Mouse (Mus musculus) heart, adult 9 months (tissue): Measurements from ENCODE around the gene Cep170.
A peak's percentile ranks its signal among the peaks of the same experiment; 100 is the strongest.

Experiments
- DNase-seq, 2 experiments: peaks; one replicate each; pipeline ENCODE4 v3.0.0; 2022; ENCODE audit warnings: low spot score in 2 of 2

Gene Cep170

DNA sequence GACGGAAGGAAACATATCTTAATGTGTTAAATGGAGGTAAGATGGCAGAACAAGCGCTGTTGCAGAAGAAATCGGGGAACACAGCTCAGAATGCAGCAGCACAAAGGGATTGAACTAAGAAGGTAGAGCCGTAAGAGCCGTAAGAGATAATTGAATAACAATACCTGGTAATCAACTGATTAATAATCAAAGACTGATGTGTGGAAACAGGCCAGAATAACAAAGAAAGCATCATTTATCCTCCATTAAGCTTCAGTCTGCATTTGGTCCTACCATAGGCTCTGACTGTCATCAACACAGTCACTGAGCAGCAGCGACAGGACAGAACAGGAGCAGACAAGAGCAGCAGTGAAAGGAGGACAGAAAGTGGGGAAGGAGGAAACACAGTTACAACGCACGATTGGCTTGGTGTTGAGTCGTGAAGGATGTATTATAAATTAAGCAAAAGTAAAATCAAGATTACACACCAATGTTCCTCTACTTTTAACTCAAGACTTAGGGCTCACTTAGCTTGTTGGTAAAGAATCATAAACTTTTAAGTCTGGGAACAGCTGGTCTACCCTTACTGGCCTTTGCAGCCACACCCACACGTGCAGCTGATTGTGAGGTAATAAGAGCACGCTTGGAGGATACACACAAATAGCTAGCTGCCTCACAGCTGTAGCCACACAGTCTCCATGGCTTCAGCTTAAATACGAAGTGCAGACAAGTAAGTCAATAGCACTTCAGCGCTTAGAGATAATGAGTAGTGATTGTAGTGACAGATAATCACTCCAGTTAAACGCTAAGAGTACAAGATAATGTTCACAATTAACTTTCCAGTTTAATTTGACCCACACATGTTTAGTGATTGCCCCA, 59.8 kb downstream of the Cep170 start:
- no peak for DNase-seq

DNA sequence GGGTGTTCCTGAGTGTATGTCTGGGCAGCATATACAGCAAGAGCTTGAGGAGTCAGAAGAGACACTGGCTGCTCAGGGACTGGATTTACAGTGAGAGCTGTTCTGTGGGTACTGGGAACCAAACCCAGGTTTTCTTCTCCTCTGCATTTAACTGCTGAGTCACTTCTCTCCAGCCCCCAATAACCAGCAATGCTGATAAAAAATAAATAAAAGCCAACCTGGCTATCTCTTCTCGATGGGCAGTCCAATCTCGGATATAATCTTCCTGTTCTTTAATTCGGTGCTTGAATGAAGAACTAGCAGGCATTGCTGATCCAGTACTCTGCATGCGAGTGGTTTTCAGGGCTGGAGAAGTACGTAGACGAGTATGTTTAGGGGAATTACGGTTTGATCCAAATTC, 64.2 kb downstream of the Cep170 start:
- DNase-seq: no peak

DNA sequence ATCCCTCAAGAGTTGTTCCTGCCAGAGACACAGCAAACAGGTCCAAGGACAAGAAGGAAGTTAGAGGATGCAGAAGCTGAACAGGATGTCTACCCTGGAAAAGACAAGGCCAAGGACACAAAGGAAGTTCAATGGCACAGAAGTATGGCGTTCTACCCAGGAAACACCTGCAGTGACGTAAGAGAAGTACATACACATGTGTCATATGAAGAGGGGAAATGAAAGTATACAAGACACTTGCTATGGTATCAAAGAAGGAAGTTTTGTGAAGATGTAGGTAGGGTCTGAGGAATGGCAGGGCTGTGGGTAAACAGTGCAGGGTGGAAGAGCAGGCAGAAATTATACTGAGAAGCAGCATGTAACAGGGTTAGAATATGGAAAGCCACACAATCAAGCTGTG, 81.0 kb downstream of the Cep170 start:
- DNase-seq: peak in 1 of 2 experiments; percentile 12

DNA sequence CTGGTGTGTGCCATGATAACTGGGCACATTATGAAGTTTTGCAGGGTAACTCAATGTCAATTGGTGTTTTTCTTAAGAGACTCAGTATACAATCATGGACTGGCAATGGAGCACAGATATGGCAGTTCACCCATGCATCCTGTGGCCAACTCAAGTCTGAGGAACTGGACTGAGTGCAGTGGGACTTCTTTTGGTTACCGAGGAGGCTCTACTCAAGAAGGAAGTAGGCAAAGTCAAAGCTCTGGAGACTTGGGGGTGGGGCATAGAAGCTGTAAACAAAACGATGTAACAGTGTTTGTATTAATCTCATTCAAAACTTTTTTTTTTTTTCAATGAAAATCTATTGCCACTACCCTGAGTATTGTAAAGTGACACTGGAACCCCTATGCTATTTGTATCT, 83.3 kb downstream of the Cep170 start:
- no peak for DNase-seq

DNA sequence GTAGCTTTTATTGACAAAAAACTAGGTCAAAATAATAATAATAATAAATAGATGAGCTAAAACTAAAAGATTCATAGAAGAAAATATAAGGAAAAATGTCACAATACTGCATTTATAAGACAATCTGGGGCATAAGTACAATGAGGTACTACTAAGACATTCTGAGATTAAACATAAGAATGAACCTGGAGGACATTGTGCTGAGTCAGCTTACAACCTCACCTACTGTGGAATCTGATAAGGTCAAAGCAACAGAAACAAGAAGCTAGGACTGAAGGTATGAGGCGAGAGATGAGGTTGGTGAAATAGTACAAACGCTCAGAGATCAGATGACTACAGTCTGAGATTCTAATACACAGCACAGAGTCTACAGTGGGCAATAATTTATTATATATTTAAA, 86.5 kb downstream of the Cep170 start:
- DNase-seq: no peak

DNA sequence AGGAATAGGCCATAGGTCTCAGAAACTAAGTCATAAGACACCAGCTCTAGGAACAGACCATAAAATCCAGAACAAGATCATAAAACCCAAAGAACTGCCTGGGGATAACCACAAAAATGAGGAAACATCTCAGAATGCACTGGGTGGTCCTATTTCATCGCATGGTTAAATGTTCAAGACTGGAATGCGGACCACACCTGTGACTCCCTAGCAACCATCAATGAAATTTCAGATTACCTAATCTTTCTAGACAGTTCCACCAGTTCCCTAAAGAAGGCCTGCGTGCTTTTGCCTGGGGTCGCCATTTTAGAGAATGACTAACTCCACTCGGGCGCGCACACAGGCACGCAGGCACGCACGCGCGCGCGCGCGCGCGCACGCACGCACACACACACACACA, 89.1 kb downstream of the Cep170 start:
- no peak for DNase-seq

DNA sequence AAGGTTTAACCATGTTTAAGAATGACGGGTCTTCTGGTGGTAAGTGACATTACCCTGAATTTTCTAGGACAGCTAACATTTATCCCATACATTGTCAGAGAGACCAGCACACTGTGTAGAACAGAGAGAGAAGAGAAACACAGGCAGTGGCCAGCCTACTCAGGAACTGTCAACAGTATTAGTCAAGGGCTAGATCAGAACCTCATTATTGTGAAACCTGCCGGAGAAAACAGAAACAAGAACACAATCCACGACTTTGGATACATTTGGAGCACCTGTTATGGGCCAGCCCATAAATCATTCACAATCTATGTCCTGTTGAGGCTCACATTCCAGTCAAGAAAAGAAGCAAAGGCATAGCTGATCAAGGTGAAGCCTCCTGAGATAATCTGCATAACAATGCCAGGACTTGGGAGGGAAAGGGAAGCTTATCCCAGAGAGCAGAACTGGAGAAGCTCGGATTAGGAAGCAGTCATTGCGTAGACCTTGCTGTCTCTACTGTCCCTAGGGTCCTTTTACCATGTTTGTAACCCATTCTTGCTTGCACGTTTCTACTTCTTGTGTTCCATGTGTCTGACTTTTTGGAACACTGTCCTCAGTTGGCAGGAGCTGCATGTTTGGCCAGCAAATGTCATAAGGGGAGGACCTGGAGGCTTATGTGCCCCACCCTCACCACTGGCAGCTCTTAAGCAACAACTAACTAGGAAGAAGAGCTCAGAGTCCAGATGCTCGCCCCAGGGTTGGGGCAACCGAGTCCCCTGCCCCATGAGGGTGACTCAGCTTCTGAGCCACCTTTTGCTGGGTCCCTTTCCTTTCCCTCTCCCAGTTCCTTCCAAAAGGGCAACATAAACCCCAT, 89.8 kb downstream of the Cep170 start:
- DNase-seq: peak; percentile 10 to 14

DNA sequence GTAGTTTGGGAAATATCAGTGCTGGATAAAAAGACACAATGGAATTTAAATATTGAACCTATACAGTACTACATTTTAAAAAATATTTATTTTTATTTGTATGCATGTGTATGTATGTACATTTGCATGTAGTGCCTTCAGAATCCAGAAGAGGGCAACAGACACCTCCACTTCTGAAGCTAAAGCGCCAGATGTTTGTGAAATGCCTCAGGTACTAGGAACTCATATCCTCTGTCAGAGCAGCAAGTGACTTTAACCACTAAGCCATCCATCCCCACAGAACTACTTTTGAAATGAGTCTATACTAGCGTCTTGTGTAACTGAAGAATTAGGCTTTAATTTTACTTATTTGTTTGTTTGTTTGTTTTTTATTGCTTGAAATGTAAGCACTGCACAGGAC, 101.4 kb downstream of the Cep170 start:
- DNase-seq: peak in 1 of 2 experiments; percentile 17

DNA sequence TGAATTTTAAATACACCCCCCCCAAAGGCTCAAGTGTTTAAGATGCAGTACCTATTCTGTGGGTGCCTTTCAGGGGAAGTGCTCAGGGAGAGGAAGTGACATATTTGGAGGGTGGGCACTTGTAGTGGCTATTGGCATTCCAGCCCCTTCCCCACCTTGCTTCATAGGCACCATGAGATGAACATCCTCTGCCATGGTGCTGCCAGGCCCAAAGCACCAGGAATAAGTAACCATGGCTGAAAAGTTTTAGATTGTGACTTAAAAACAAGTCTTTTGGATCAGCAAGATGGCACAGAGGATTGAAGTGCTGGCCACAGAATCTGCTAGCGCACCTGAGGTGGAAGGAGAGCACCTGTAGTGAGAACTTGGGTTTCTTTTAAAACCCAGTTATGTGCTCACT, 113.6 kb downstream of the Cep170 start:
- DNase-seq: no peak

DNA sequence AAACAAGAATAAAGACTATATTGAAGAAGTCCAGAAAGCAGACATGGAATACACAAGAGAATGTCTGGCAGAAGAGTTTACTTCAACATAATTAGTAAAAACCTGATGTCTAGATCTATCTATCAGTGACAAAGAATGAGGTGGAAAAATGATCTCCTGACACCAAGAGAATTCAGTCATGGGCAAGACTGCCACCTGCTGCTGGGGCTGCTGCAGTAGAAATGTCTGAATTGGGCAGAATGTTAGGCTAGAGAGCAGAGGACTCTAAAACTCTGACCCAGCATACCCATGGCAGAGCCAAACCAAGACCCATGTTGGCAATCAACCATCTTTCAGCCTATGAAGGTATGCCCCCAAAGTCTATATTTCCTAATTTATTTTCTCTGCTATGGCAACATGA, 114.1 kb downstream of the Cep170 start:
- DNase-seq: no peak

DNA sequence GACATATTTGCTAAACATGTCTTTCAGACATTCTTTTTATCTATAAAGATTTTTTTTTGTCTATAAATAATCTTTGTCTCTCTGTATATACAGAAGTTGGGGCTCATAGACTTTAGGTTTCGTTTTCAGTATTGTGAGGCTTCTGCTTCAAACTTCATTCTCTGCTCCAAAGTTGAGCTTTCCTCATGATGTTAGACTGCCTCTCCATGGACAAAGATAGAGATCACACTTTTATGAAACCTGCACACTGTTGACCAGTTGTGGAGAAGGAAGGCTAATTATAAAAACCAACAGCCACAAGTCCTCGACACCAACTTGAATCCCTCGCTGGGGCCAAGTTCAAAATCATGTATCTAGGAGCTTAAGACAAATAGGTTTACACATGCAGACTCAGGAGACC, 115.2 kb downstream of the Cep170 start:
- no peak for DNase-seq

DNA sequence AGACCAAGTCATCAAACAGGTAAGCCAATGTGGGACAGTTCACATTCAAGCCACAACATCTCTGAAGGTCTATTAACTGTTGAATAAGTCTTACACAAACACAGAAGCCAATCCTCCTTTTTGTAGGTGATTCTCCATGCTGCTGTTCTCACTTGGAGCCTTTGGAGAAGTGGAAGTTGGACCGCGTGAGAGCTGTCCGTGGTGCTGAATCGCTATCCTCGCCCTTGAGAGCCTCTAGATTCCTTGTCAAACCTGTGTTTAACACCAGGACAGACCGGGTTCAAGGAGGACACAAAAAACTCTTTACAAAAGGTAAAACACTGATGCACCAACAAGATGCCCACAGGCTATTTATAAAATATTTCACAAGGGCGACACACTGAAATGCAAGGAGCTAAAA, 116.8 kb downstream of the Cep170 start:
- DNase-seq: no peak

DNA sequence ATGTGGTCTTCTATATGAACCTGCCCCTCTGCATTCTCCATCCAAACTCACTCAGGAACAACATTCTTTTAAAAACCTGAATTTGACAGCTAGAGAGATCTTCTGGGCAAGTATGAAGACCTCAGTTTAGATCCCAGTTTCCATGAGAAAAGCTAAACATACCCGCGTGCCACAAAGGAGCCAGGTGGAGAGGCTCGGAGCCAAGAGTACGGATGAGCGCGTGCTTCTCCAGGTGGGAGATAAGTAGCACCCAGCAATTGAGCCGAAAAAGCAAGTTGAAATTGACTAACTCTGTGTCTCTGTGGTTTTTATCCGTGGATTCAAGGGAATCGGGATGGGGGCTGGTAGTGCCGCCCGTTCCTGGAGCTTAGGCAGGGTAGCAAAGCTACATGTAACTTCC, 122.8 kb downstream of the Cep170 start:
- no peak for DNase-seq

DNA sequence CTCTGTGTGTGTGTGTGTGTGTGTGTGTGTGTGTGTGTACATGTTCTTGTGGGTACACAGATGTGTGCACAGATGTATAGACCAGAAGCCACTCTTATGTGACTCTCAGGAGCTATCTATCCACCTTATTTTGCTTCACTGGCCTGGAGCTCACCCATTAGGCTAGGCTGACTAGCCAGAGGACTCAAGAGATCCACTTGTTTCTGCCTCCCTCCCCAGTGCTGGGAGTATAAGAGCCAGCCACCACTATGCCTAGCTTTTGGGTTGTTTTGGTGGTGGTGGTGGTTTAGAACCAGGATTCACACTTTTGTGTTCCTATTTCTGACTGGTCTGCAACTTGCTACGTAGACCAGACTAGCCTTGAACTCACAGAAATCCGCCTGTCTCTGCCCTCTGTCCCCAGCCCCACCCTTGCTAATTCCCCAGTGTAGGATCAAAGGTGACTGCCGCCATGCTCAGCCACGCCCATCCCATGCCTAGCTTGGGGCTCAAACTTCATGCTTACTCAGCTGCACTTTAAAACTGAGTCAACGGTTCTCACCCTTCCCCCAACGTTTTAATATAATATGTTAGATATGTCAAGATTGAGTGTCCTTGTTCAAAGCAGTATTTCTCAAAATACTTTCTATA, 125.5 kb downstream of the Cep170 start:
- no peak for DNase-seq
